Mouse (Mus musculus) midbrain, embryonic 11.5 days (tissue): ENCODE data around the gene Vmn2r11. TPM values are rescaled to one million over a fixed set of nuclear protein-coding genes. Genes with fewer than 3 reads are reported as not detected.
"Not testable (repeated sequence)": the region's sequence is repeated elsewhere in the genome, so short reads cannot be mapped to it uniquely, and the experiment has no call there.

Experiments
- ATAC-seq: fragments of 200-750 bp; cut with Nextera tagmentation; 2 replicates; pipeline ENCODE4 v1.8.0; 2017; ENCODE audit warnings: moderate TSS enrichment, moderate library complexity; ENCODE audit not compliant: low FRiP score
- DNase-seq: peaks from one replicate; pipeline ENCODE4 v3.0.0; 2015; ENCODE audit warnings: low spot score; ENCODE audit errors: missing footprints
- H3K27ac ChIP-seq: fragments of 300-500 bp; sonication (generic); 2 replicates; pipeline ENCODE4 v1.5.1; 2014; ENCODE audit warnings: low read depth, low read length
- H3K27me3 ChIP-seq: fragments of 300-500 bp; sonication (generic); 2 replicates; pipeline ENCODE4 v1.6.1; 2014; ENCODE audit warnings: mild to moderate bottlenecking, low read length, moderate library complexity, mixed read lengths; ENCODE audit not compliant: control insufficient read depth, insufficient read depth
- H3K36me3 ChIP-seq: fragments of 300-500 bp; sonication (generic); 2 replicates; pipeline ENCODE4 v1.6.1; 2014; ENCODE audit warnings: mild to moderate bottlenecking, low read length, moderate library complexity, mixed read lengths; ENCODE audit not compliant: control insufficient read depth, insufficient read depth
- H3K4me1 ChIP-seq: fragments of 300-500 bp; sonication (generic); 2 replicates; pipeline ENCODE4 v1.6.1; 2014; ENCODE audit warnings: low read length; ENCODE audit not compliant: control insufficient read depth, insufficient read depth
- H3K4me2 ChIP-seq: fragments of 300-500 bp; sonication (generic); 2 replicates; pipeline ENCODE4 v1.6.1; 2014; ENCODE audit warnings: mild to moderate bottlenecking, moderate library complexity
- H3K4me3 ChIP-seq: fragments of 300-500 bp; sonication (generic); 2 replicates; pipeline ENCODE4 v1.5.1; 2014; ENCODE audit warnings: low read depth, low read length
- H3K9ac ChIP-seq: fragments of 300-500 bp; sonication (generic); 2 replicates; pipeline ENCODE4 v1.6.1; 2014; ENCODE audit warnings: low read length
- H3K9me3 ChIP-seq: fragments of 300-500 bp; sonication (generic); 2 replicates; pipeline ENCODE4 v1.6.1; 2016; ENCODE audit warnings: low read length; ENCODE audit not compliant: control insufficient read depth
- WGBS: fragments of 180-500 bp; shearing (Covaris S2); extraction: QIAGEN DNeasy Blood & Tissue Kit; methylation state at CpG from one replicate; pipeline ENCODE4 v1.1.7; 2014; 5-methylcytosine and 5-hydroxymethylcytosine counted together
- polyA plus RNA-seq: library from polyadenylated mRNA; unstranded; fragments of >200 nt; fragmentation: Nextera tagmentation; extraction: Ambion mirVana; gene quantifications from 2 replicates; pipeline ENCODE4 v1.2.1, GENCODE M21; 2014

The Vmn2r11 gene
- polyA plus RNA-seq = not detected in 2 replicates

DNA sequence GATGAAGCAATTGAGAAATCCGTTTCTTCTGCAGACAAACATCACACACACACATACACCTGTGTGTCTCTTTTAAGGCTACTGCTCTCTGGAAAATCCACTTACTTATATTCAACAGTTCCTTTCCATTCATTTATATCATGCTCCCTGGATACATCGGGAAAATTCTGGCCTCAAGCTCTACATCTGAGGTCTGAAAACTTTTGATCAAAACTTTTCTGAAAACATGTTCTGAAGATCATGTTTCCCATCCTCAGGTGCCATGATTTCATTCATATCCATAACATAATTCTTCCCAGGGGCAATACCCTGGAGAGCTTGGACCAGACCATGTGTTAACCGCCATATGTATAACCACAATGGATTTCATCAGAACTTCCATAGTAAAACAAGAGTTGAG, at the start of gene Vmn2r11:
Vmn2r11 (minus strand) TSS at position 101 of the 400 bp plus-strand sequence.
- H3K4me2 ChIP-seq, H3K4me1 ChIP-seq, H3K27me3 ChIP-seq, H3K9me3 ChIP-seq, H3K36me3 ChIP-seq, ATAC-seq, H3K27ac ChIP-seq, H3K9ac ChIP-seq, H3K4me3 ChIP-seq, DNase-seq: not testable (repeated sequence)
- WGBS = 93% methylated on average over 3 of the region's 3 CpGs

DNA sequence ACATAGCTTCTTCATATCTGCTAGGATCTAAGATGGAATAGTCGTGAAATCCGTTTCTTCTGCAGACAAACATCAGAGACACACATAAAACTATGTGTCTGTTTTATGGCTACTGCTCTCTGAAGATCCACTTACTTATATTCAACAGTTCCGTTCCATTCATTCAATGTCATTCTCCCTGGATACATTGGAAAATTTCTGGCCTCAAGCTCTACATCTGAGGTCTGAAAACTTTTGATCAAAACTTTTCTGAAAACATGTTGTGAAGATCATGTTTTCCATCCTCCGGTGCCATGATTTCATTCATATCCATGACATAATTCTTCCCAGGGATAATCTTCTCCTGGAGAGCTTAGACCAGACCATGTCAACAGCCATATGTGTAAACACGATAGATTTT, 38.5 kb upstream of the Vmn2r11 start, which contains the start of gene Vmn2r12:
Vmn2r12 (minus strand) TSS at position 101 of the 400 bp plus-strand sequence.
- H3K9me3 ChIP-seq, DNase-seq, H3K4me1 ChIP-seq, H3K4me3 ChIP-seq, H3K36me3 ChIP-seq, ATAC-seq, H3K27ac ChIP-seq, H3K27me3 ChIP-seq, H3K9ac ChIP-seq, H3K4me2 ChIP-seq: not testable (repeated sequence)
- 86% methylated on average over 5 of the region's 5 CpGs for WGBS

DNA sequence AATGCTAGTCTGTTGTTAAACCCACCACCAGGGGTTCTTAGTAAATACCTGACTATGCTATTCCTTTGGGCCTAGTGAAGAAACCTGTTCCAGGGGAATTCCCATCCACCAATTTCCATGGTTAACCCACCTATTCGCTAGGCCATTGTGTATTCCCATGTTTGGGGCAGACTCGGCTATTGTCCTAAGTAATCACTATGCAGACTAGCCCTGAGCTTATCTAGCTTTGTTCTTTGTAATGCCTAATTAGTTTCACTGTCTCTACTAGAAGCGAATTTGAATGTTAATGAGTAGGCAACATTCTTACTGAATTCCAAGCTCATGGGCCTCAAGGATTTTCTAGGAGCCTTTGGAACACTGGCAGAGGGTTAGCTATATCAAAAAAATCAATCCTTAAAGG, 37.1 kb upstream of the Vmn2r11 start:
- not testable (repeated sequence) for H3K36me3 ChIP-seq, ATAC-seq
- WGBS = 75% methylated on average over 3 of the region's 3 CpGs

DNA sequence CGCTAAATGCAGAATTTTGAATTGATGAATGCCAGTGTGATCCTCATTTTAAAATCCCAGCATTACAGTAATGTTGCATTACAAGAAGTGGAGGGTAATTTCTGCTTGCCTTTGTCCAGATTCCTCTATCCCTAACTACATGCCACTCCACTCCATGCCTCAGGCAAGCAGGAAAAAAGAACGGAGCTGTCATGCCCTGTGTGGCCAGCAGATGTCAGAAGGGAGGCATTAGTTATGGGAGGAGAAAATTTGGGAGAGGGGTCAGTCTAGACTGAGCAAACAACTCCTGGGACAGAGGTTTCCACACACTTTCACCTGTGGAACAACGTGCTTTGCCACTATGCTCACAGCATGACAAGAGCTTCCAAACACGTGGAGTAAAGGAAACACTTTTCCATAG, 12.6 kb upstream of the Vmn2r11 start:
- 37% methylated on average over 4 of the region's 4 CpGs for WGBS
- not testable (repeated sequence) for DNase-seq, H3K4me1 ChIP-seq, H3K36me3 ChIP-seq, H3K9me3 ChIP-seq, H3K27ac ChIP-seq, H3K9ac ChIP-seq, H3K27me3 ChIP-seq, H3K4me2 ChIP-seq, H3K4me3 ChIP-seq, ATAC-seq

More for the DNA sequence above, 37.1 kb upstream of the Vmn2r11 start:
- not testable (repeated sequence) for H3K27ac ChIP-seq, DNase-seq, H3K27me3 ChIP-seq, H3K9me3 ChIP-seq, H3K4me2 ChIP-seq, H3K4me1 ChIP-seq, H3K4me3 ChIP-seq, H3K9ac ChIP-seq

DNA sequence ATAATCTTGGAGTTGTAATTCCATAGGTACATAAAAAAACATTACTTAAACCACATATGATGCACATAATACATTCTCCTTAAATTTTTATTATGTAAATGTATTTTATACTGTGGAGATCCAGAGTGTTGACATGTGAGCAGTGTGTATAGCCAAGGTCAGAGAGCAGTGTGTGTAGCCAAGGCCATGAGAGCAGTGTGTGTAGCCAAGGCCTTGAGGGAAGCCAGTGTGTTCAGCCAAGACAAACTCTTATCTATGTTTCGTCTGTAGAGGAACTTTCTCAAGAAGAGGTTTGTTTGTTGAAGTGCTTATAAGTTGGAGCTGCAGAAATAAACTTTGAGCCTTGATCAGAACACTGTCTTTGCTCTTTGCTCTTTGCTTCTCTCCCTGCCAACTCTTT, 4.1 kb downstream of the Vmn2r11 start:
- H3K27me3 ChIP-seq = no peaks in the 10 kb centered on the region

DNA sequence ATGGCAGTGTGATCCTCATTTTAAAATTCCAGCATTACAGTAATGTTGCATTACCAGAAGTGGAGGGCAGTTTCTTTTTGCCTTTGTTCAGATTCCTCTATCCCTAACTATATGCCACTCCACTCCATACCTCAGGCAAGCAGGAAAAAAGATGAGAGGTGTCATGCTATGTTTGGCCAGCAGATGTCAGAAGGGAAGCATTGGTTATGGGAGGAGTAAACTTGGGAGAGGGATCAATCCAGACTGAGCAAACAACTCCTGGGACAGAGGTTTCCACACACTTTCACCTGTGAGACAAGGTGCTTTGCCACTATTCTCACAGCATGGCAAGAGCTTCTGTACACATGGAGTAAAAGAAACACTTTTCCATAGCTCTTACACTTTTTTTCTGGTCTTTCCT, 26.8 kb downstream of the Vmn2r11 start:
- no peak for ATAC-seq
- no peak for DNase-seq

More for the DNA sequence above, 4.1 kb downstream of the Vmn2r11 start:
- Histone ChIP-seq H3K4me1 (no peaks in the 10 kb centered on the region), H3K4me3 (no peak overlapping the region), H3K9ac (no peak overlapping the region), H3K36me3 (no peaks in the 10 kb centered on the region), H3K27ac (no peak overlapping the region), H3K4me2 (no peak overlapping the region), H3K9me3 (no peaks in the 10 kb centered on the region; the same call in 1 of the 2 replicates)
- DNase-seq (no peak), ATAC-seq (no peak)
- WGBS = 81% methylated on average over 1 of the region's 1 CpGs

DNA sequence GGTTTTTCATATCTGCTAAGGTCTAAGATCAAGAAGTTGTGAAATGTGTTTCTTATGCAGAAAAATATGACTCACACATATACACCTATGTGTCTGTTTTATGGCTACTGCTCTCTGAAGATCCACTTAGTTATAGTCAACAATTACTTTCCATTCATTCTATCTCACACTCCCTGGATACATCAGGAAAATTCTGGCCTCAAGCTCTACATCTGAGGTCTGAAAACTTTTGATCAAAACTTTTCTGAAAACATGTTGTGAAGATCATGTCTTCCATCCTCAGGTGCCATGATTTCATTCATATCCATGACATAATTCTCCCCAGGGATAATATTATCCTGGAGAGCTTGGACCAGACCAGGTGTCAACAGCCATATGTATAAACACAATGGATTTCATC, 52.9 kb downstream of the Vmn2r11 start, which contains the start of gene Vmn2r10:
Vmn2r10 (minus strand) TSS at position 101 of the 400 bp plus-strand sequence.
- H3K4me1 ChIP-seq, DNase-seq, H3K4me2 ChIP-seq, H3K27ac ChIP-seq, H3K27me3 ChIP-seq, H3K9ac ChIP-seq, H3K9me3 ChIP-seq, H3K4me3 ChIP-seq, ATAC-seq, H3K36me3 ChIP-seq: not testable (repeated sequence)

More for the DNA sequence above, 26.8 kb downstream of the Vmn2r11 start:
- H3K36me3 ChIP-seq = no peaks in the 10 kb centered on the region
- H3K4me3 ChIP-seq = no peak overlapping the region
- H3K4me1 ChIP-seq = no peaks in the 10 kb centered on the region
- H3K9me3 ChIP-seq = no peaks in the 10 kb centered on the region
- H3K4me2 ChIP-seq = no peak overlapping the region
- H3K27me3 ChIP-seq = no peaks in the 10 kb centered on the region
- H3K9ac ChIP-seq = no peak overlapping the region
- no peak overlapping the region for H3K27ac ChIP-seq

Other genes starting within 250 kb of the Vmn2r11 start
- gene Vmn2r9, start 207.0 kb downstream of the Vmn2r11 start, polyA plus RNA-seq = not detected in 2 replicates
- not detected in 2 replicates for gene Vmn2r10, start 53.0 kb downstream of the Vmn2r11 start, polyA plus RNA-seq
- gene Vmn2r12, start 38.4 kb upstream of the Vmn2r11 start, polyA plus RNA-seq = not detected in 2 replicates
- gene Vmn2r13, start 132.6 kb upstream of the Vmn2r11 start, polyA plus RNA-seq = not detected in 2 replicates
- gene Vmn2r14, start 165.1 kb upstream of the Vmn2r11 start, polyA plus RNA-seq = not detected in 2 replicates
- not detected in 2 replicates for gene Vmn2r15, start 238.1 kb upstream of the Vmn2r11 start, polyA plus RNA-seq